Mouse (Mus musculus): ENCODE results near the gene Smchd1. TPM values are rescaled to one million over a fixed set of nuclear protein-coding genes. Genes with fewer than 3 reads are reported as not detected.
"Not testable (repeated sequence)": the region's sequence is repeated elsewhere in the genome, so short reads cannot be mapped to it uniquely, and the experiment has no call there.

Gene Smchd1
- polyA plus RNA-seq, 1 experiment from 2014 or later: 49.4 TPM

DNA sequence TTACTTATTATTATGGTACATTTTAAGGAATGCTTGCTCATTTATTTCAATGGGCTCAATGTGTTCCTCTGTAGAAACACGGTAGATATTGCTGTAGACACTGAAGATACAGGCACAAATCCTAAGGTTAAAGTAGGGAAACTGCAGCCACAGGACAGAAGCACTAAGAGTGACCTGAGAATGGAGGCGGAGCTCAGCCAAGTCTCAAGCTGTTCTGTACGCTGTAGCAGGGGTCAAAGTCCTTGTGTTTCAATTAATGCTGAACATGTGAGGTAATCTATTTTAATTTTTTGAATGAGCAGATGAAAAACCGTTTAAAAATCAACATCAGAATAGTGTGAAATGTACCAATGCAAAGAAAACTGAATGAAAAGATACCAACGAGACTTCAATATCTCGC, 31.9 kb downstream of the Smchd1 start:
- H3K4me1 ChIP-seq: no peaks in the 10 kb centered on the region
- no peak overlapping the region for H3K27ac ChIP-seq
- H3K9me3 ChIP-seq (replicated peaks): no peaks in the 10 kb centered on the region
- WGBS (ENCODE audit: insufficient replicate concordance): 84% methylated on average over 6 of the region's 6 CpGs
- H3K9ac ChIP-seq: no peak overlapping the region
- no peaks in the 10 kb centered on the region for H3K27me3 ChIP-seq (replicated peaks)
- H3K4me2 ChIP-seq: no peak overlapping the region
- ATAC-seq: no peak
- peaks cover 64% of the 10 kb centered on the region for H3K36me3 ChIP-seq
- no peak overlapping the region for H3K4me3 ChIP-seq

- H3K9ac ChIP-seq; H3K27me3 ChIP-seq (replicated peaks); H3K9me3 ChIP-seq (replicated peaks); H3K27ac ChIP-seq; ATAC-seq; H3K4me3 ChIP-seq; H3K4me2 ChIP-seq; H3K4me1 ChIP-seq: not testable (repeated sequence)
- H3K36me3 ChIP-seq: peaks cover 69% of the 10 kb centered on the region
- 88% methylated on average over 2 of the region's 2 CpGs for WGBS (ENCODE audit: insufficient replicate concordance)
Observed at GRCm38 (mm10) chr17:71422502-71422901, 52.6 kb downstream of the Smchd1 start.

DNA sequence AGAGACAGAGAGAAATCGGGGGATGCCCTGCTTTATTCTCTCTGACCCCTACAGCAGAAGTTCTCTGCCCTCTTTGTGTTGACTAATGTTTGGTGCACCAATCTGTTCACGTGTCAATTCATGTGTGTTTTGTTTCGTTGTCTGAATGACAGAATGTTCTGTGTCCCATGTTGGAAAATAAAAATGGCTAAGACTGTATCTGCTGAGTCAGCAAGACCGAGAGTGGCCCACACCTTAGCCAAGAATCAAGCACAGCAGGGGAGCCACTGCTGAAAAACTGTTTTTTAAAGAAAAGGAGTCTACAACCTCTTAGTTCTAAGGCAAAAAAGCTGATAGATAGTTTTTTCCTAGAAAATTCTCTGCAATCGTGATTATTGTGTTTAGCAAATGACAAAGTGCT, 55.7 kb downstream of the Smchd1 start:
- H3K27ac ChIP-seq; ATAC-seq; H3K4me2 ChIP-seq; H3K4me1 ChIP-seq; H3K27me3 ChIP-seq (replicated peaks); H3K4me3 ChIP-seq; H3K9me3 ChIP-seq (replicated peaks); H3K9ac ChIP-seq: not testable (repeated sequence)
- 85% methylated on average over 5 of the region's 5 CpGs for WGBS (ENCODE audit: insufficient replicate concordance)
- H3K36me3 ChIP-seq: peaks cover 73% of the 10 kb centered on the region

GRCm38 (mm10) chr17:71417008-71417407, 58.1 kb downstream of the Smchd1 start:
- Histone ChIP-seq H3K9me3 (replicated peaks) (no peaks in the 10 kb centered on the region), H3K27ac (no peak overlapping the region), H3K4me2 (no peak overlapping the region), H3K4me3 (no peak overlapping the region), H3K36me3 (peaks cover 64% of the 10 kb centered on the region), H3K27me3 (replicated peaks) (no peaks in the 10 kb centered on the region), H3K9ac (no peak overlapping the region), H3K4me1 (peaks cover 6% of the 10 kb centered on the region; the same call in 1 of the 2 replicates)
- 41% methylated on average over 1 of the region's 1 CpGs for WGBS (ENCODE audit: insufficient replicate concordance)
- ATAC-seq: no peak

DNA sequence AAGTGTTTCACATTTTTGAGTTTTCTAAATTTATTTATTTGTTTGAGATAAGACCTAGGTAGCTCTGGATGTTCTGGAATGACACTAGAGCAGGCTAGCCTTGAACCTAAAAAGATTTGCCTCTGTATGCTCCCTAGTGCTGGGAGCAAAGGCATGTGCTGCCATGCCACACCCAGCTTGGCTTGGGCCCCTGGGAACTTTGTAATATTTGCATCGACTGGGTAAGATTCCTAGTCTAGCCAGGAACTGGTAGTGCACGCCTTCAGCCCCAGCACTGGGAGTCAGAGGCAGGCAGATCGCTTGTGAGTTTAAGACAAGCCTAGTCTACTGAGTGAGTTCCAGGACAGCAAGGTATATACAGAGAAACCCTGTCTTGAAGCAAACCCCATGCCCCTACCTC, 87.7 kb downstream of the Smchd1 start:
- H3K4me3 ChIP-seq: no peak overlapping the region
- H3K9ac ChIP-seq: no peak overlapping the region
- ATAC-seq: no peak
- 75% methylated on average over 3 of the region's 3 CpGs for WGBS (ENCODE audit: insufficient replicate concordance)
- H3K9me3 ChIP-seq (replicated peaks): no peaks in the 10 kb centered on the region
- no peaks in the 10 kb centered on the region for H3K27me3 ChIP-seq (replicated peaks)
- no peaks in the 10 kb centered on the region for H3K4me1 ChIP-seq
- H3K36me3 ChIP-seq: peaks cover 57% of the 10 kb centered on the region
- H3K27ac ChIP-seq: no peak overlapping the region
- H3K4me2 ChIP-seq: no peak overlapping the region

GRCm38 (mm10) chr17:71380346-71380745, 94.8 kb downstream of the Smchd1 start:
- 93% methylated on average over 14 of the region's 14 CpGs for WGBS (ENCODE audit: insufficient replicate concordance)
- H3K4me3 ChIP-seq: no peak overlapping the region
- no peaks in the 10 kb centered on the region for H3K27me3 ChIP-seq (replicated peaks)
- H3K27ac ChIP-seq: no peak overlapping the region
- no peak overlapping the region for H3K4me2 ChIP-seq
- no peaks in the 10 kb centered on the region for H3K4me1 ChIP-seq
- ATAC-seq: no peak
- H3K9ac ChIP-seq: no peak overlapping the region
- H3K36me3 ChIP-seq: peaks cover 44% of the 10 kb centered on the region
- H3K9me3 ChIP-seq (replicated peaks): no peaks in the 10 kb centered on the region

DNA sequence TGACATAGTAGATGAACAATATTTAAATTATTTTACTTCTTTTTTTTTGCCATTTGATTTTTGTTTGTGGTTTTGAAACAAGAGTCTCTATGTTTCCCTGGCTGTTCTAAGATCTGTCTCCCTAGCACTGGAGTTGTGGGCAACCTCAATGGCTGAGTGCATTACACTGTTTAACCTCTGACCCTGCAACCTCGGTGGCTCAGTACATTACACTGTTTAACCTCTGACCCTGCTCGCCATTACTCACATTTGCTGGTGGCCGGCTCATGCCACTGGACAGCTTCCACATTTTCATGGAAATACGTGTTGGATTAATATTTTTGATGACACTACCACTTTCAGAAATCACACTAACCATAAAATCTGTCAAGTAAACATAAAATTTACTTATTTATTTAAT, 97.2 kb downstream of the Smchd1 start:
- 78% methylated on average over 4 of the region's 4 CpGs for WGBS (ENCODE audit: insufficient replicate concordance)
- no peak overlapping the region for H3K9ac ChIP-seq
- H3K9me3 ChIP-seq (replicated peaks): no peaks in the 10 kb centered on the region
- H3K4me2 ChIP-seq: no peak overlapping the region
- no peaks in the 10 kb centered on the region for H3K4me1 ChIP-seq
- H3K27me3 ChIP-seq (replicated peaks): no peaks in the 10 kb centered on the region
- peaks cover 59% of the 10 kb centered on the region for H3K36me3 ChIP-seq
- no peak overlapping the region for H3K27ac ChIP-seq
- ATAC-seq: no peak
- H3K4me3 ChIP-seq: no peak overlapping the region

DNA sequence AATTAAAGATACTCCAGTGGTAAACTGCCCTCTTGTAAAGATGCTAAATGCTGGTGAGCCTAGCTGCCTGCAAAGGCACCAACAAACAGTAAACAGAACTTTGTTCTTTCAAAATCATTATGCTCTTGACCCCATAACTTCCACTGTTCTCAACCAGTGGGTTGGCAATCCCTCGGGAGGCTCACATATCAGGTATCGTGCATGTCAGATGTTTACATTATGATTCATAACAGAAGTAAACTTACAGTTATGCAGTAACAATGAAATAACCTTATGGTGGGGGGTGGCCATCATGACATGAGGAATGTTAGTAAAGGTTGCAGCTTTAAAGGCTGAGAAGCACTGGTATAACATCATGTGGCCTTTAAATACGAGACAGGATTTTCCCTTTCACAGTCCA, 119.6 kb downstream of the Smchd1 start:
- ATAC-seq: no peak
- H3K4me2 ChIP-seq: no peak overlapping the region
- no peak overlapping the region for H3K4me3 ChIP-seq
- no peaks in the 10 kb centered on the region for H3K27me3 ChIP-seq (replicated peaks)
- H3K4me1 ChIP-seq: peaks cover 5% of the 10 kb centered on the region; the same call in 1 of the 2 replicates
- no peak overlapping the region for H3K9ac ChIP-seq
- H3K27ac ChIP-seq: no peak overlapping the region
- 81% methylated on average over 3 of the region's 3 CpGs for WGBS (ENCODE audit: insufficient replicate concordance)
- H3K36me3 ChIP-seq: peaks cover 84% of the 10 kb centered on the region
- no peaks in the 10 kb centered on the region; the same call in 1 of the 2 replicates for H3K9me3 ChIP-seq (replicated peaks)

DNA sequence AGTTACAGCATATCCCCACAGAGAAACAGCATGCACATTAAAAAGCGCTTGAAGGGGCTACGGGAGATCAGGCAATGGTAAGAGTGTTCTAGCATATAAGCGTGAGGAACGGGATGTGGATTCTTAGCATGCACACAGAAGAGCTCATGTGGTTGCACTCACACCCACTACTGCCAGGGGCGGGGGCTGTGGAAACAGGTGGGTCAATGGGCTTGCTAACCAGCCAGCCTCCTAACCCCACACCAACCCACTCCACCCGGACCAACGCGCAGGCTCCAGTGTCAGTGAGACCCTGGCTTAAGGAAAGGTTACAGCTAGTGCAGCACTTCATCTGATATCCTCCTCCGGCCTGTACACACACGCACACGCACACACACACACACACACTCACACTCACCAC, 120.9 kb downstream of the Smchd1 start:
- H3K4me3 ChIP-seq: no peak overlapping the region
- WGBS (ENCODE audit: insufficient replicate concordance): 92% methylated on average over 11 of the region's 11 CpGs
- no peak for ATAC-seq
- no peak overlapping the region for H3K4me2 ChIP-seq
- peaks cover 83% of the 10 kb centered on the region for H3K36me3 ChIP-seq
- H3K4me1 ChIP-seq: peaks cover 5% of the 10 kb centered on the region; the same call in 1 of the 2 replicates
- no peaks in the 10 kb centered on the region for H3K9me3 ChIP-seq (replicated peaks)
- no peak overlapping the region for H3K27ac ChIP-seq
- no peaks in the 10 kb centered on the region for H3K27me3 ChIP-seq (replicated peaks)
- no peak overlapping the region for H3K9ac ChIP-seq

DNA sequence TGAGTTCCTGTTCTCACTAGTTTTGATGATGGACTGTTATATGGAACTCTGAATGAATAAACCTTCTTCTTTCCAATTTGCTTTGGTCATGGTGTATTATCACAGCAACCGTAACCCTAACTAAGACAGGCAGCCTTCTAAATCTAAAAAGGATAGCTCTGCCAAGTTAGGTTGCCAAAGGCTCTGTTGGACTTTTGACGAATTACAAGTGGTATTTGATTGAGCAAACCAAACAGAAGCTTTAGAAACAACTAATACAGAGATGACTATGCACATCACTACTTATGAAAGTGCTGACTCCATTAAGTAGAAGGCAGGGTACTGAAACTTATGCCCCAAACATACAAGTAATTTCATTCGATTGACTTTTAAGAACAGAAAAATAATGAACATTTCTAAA, 127.0 kb downstream of the Smchd1 start:
- Histone ChIP-seq H3K27ac (no peak overlapping the region), H3K36me3 (peaks cover 94% of the 10 kb centered on the region), H3K27me3 (replicated peaks) (no peaks in the 10 kb centered on the region), H3K9me3 (replicated peaks) (no peaks in the 10 kb centered on the region), H3K4me3 (no peak overlapping the region), H3K4me2 (no peak overlapping the region), H3K4me1 (no peaks in the 10 kb centered on the region), H3K9ac (no peak overlapping the region)
- WGBS (ENCODE audit: insufficient replicate concordance): 86% methylated on average over 3 of the region's 3 CpGs
- ATAC-seq: no peak

GRCm38 (mm10) chr17:71342006-71342405, 133.1 kb downstream of the Smchd1 start:
- no peaks in the 10 kb centered on the region for H3K9me3 ChIP-seq (replicated peaks)
- H3K4me1 ChIP-seq: 0 out of 2 replicates have a peak, but pooled peaks cover 3% of the 10 kb centered on the region
- ATAC-seq: no peak
- 71% methylated on average over 3 of the region's 3 CpGs for WGBS (ENCODE audit: insufficient replicate concordance)
- H3K9ac ChIP-seq: no peak overlapping the region
- peaks cover 45% of the 10 kb centered on the region for H3K36me3 ChIP-seq
- no peaks in the 10 kb centered on the region for H3K27me3 ChIP-seq (replicated peaks)
- H3K4me2 ChIP-seq: no peak overlapping the region
- no peak overlapping the region for H3K27ac ChIP-seq
- no peak overlapping the region for H3K4me3 ChIP-seq

DNA sequence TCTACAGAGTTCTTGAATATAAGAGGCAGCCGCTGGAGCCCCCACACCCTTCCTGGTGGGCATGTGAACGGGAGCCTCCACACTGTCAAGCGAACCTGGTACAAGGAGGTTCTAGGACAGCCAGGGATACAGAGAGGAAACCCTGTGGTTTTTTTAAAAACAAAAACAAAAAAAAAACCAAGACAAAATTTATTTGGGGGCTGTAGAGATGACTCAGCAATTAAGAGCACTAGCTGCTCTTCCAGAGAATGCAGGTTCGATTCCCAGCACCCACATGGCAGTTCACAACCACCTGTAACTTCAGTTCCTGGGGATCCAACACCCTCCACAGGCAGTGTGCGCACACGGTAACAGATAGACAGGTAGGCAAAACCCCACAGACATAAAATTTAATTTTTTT, 136.5 kb downstream of the Smchd1 start:
- no peak for ATAC-seq
- no peaks in the 10 kb centered on the region for H3K27me3 ChIP-seq (replicated peaks)
- H3K36me3 ChIP-seq: peaks cover 14% of the 10 kb centered on the region
- H3K4me1 ChIP-seq: 0 out of 2 replicates have a peak, but pooled peaks cover 3% of the 10 kb centered on the region
- no peak overlapping the region for H3K9ac ChIP-seq
- no peak overlapping the region for H3K4me2 ChIP-seq
- no peak overlapping the region for H3K4me3 ChIP-seq
- no peak overlapping the region for H3K27ac ChIP-seq
- 86% methylated on average over 6 of the region's 6 CpGs for WGBS (ENCODE audit: insufficient replicate concordance)
- no peaks in the 10 kb centered on the region for H3K9me3 ChIP-seq (replicated peaks)

DNA sequence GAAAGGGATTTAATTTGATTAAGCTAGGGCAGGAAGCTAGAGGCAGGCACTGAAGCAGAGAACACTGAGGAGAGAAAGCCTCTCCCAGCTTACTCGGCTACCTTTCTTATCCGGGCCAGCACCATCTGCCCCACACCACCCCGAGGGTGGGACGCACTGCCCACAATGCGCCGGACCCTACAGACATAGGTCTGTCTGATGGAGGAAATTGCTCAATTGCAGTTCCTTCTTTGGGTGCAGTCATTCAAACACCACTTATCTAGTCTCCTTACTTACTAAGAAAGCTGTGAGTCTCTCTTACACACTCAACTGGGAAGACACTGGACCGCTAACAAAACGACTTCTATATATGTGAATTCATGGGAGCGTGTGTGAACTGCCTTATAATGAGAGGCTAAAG, 137.6 kb downstream of the Smchd1 start:
- H3K4me3 ChIP-seq: no peak overlapping the region
- ATAC-seq: no peak
- H3K4me2 ChIP-seq: no peak overlapping the region
- WGBS (ENCODE audit: insufficient replicate concordance): 37% methylated on average over 9 of the region's 9 CpGs
- no peak overlapping the region for H3K27ac ChIP-seq
- H3K9me3 ChIP-seq (replicated peaks): no peaks in the 10 kb centered on the region
- H3K4me1 ChIP-seq: 0 out of 2 replicates have a peak, but pooled peaks cover 3% of the 10 kb centered on the region
- 0 out of 2 replicates have a peak, but pooled peaks cover 4% of the 10 kb centered on the region for H3K27me3 ChIP-seq (replicated peaks)
- H3K36me3 ChIP-seq: peaks cover 5% of the 10 kb centered on the region
- no peak overlapping the region for H3K9ac ChIP-seq

Measured in liver, embryonic 12.5 days (tissue).